Mouse (Mus musculus): ENCODE data around the gene Rims1. TPM values are rescaled to one million over a fixed set of nuclear protein-coding genes. Genes with fewer than 3 reads are reported as not detected.

Gene Rims1
- polyA plus RNA-seq, 1 experiment from 2014 or later = 0.24 TPM

GRCm38 (mm10) chr1:22627013-22627412 is 178.8 kb downstream of the Rims1 start:
- Histone ChIP-seq H3K36me3 (no peaks in the 10 kb centered on the region), H3K4me2 (no peak overlapping the region), H3K4me3 (no peak overlapping the region), H3K27ac (no peak overlapping the region), H3K9me3 (replicated peaks) (no peaks in the 10 kb centered on the region), H3K4me1 (no peaks in the 10 kb centered on the region), H3K9ac (no peak overlapping the region), H3K27me3 (replicated peaks) (no peaks in the 10 kb centered on the region)
- no peak for ATAC-seq
- WGBS (ENCODE audit: insufficient replicate concordance) = 43% methylated on average over 5 of the region's 5 CpGs

- H3K9ac ChIP-seq = no peak overlapping the region
- no peak overlapping the region for H3K4me3 ChIP-seq
- no peak overlapping the region for H3K27ac ChIP-seq
- no peaks in the 10 kb centered on the region for H3K4me1 ChIP-seq
- ATAC-seq = no peak
- WGBS (ENCODE audit: insufficient replicate concordance) = 36% methylated on average over 3 of the region's 3 CpGs
- no peak overlapping the region for H3K4me2 ChIP-seq
- no peaks in the 10 kb centered on the region for H3K27me3 ChIP-seq (replicated peaks)
- H3K36me3 ChIP-seq = no peaks in the 10 kb centered on the region
- H3K9me3 ChIP-seq (replicated peaks) = no peaks in the 10 kb centered on the region
Measured at GRCm38 (mm10) chr1:22626295-22626694, 179.5 kb downstream of the Rims1 start.

DNA sequence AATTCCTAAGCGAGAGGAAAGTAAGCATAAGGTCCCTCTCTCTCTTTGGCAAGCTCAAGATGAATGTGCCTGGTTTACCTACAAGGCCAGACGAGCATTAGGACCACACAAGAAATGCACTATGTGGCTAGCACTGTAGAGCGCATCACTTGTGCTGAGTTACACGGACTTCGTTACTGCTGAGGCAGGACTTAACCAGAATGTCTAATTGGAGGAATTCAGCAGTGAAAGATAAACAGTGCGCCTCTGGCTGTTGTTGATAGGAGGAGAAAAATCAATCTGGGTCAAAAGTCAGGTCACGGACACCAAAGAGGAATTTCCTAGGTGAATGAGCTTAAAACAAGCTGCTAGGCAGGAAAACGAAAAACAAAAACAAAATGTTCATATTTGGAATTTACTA is 185.0 kb downstream of the Rims1 start:
- peak; percentile 65; the same call in 1 of the 2 replicates for ATAC-seq
- Histone ChIP-seq H3K9ac (no peak overlapping the region), H3K27ac (no peak overlapping the region), H3K27me3 (replicated peaks) (no peaks in the 10 kb centered on the region), H3K36me3 (no peaks in the 10 kb centered on the region), H3K4me2 (no peak overlapping the region), H3K4me1 (no peaks in the 10 kb centered on the region), H3K4me3 (no peak overlapping the region), H3K9me3 (replicated peaks) (0 out of 2 replicates have a peak, but pooled peaks cover 3% of the 10 kb centered on the region)
- WGBS (ENCODE audit: insufficient replicate concordance) = 57% methylated on average over 8 of the region's 8 CpGs

DNA sequence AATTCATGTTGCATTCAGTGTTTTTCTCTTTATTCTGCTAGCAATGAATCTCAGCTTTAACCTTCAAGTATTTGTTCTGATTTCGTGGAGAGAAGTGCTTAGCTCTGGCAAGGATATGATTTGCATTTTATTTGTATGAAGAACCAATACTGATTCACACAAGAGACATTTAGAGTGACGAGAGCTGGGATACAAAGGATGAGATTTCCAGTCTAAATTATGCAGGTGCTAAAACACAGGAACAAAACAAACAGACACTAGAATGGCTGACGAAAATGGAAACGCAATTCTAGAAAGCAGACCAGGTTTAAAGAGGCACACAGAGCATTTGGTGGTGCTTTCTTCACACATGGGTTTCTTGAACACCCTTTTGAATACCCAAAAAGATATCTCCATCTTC is 190.2 kb downstream of the Rims1 start:
- no peaks in the 10 kb centered on the region for H3K27me3 ChIP-seq (replicated peaks)
- no peak overlapping the region for H3K4me2 ChIP-seq
- 51% methylated on average over 4 of the region's 4 CpGs for WGBS (ENCODE audit: insufficient replicate concordance)
- H3K27ac ChIP-seq = no peak overlapping the region
- H3K9me3 ChIP-seq (replicated peaks) = 0 out of 2 replicates have a peak, but pooled peaks cover 3% of the 10 kb centered on the region
- no peak for ATAC-seq
- no peaks in the 10 kb centered on the region for H3K36me3 ChIP-seq
- H3K4me3 ChIP-seq = no peak overlapping the region
- no peak overlapping the region for H3K9ac ChIP-seq
- H3K4me1 ChIP-seq = no peaks in the 10 kb centered on the region

DNA sequence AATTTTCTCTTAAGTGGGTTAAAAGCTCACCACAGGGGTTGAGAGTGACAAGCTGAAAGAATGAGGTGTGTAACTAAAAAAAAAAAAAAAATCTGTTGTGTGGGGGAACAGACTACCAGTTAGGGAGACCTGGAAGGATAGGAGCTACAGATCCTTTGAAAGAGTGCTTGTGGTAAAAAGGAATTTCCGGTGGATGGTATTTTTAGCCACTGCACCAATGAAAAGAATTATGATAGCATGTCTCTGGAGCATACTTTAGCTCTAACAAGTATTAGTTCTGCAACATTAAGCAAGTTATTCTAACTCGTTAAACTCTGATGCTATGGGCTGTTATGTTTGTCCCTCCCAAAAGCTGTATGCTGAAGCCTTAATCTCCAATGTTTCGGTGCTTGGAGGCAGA is 192.2 kb downstream of the Rims1 start:
- Histone ChIP-seq H3K27me3 (replicated peaks) (no peaks in the 10 kb centered on the region), H3K9ac (no peak overlapping the region), H3K27ac (no peak overlapping the region), H3K4me2 (no peak overlapping the region), H3K9me3 (replicated peaks) (no peaks in the 10 kb centered on the region), H3K4me3 (no peak overlapping the region), H3K4me1 (no peaks in the 10 kb centered on the region), H3K36me3 (no peaks in the 10 kb centered on the region)
- WGBS (ENCODE audit: insufficient replicate concordance) = 63% methylated on average over 3 of the region's 3 CpGs
- ATAC-seq = no peak

GRCm38 (mm10) chr1:22604329-22605044 is 201.3 kb downstream of the Rims1 start:
- no peak for ATAC-seq
- Histone ChIP-seq H3K4me1 (no peaks in the 10 kb centered on the region), H3K4me3 (no peak overlapping the region), H3K27me3 (replicated peaks) (no peaks in the 10 kb centered on the region), H3K4me2 (no peak overlapping the region), H3K27ac (no peak overlapping the region), H3K9ac (no peak overlapping the region), H3K36me3 (no peaks in the 10 kb centered on the region), H3K9me3 (replicated peaks) (no peaks in the 10 kb centered on the region)
- 64% methylated on average over 18 of the region's 18 CpGs for WGBS (ENCODE audit: insufficient replicate concordance)

DNA sequence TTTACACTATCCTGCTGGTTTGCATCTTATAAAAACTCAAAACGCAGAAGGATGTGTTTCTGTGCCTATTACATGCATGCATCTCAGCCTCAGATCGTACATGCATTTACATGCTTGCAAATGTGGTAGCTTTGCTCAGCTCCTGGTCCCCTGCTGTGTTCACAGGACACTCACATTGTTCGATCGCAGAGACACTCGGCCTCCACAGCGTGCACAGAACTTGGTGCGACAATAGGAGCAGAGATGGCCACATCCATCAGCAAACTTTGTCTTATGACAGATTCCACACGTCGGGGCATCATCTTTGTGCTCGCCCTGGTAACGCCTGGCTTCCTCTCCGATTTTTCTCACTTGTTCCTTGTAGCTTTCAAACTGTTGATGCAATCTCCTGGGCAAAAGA is 209.6 kb downstream of the Rims1 start:
- H3K27me3 ChIP-seq (replicated peaks) = no peaks in the 10 kb centered on the region
- no peak overlapping the region for H3K9ac ChIP-seq
- no peak for ATAC-seq
- no peaks in the 10 kb centered on the region for H3K36me3 ChIP-seq
- H3K4me3 ChIP-seq = no peak overlapping the region
- H3K4me1 ChIP-seq = no peaks in the 10 kb centered on the region
- no peaks in the 10 kb centered on the region for H3K9me3 ChIP-seq (replicated peaks)
- WGBS (ENCODE audit: insufficient replicate concordance) = 73% methylated on average over 12 of the region's 12 CpGs
- no peak overlapping the region for H3K27ac ChIP-seq
- no peak overlapping the region for H3K4me2 ChIP-seq

DNA sequence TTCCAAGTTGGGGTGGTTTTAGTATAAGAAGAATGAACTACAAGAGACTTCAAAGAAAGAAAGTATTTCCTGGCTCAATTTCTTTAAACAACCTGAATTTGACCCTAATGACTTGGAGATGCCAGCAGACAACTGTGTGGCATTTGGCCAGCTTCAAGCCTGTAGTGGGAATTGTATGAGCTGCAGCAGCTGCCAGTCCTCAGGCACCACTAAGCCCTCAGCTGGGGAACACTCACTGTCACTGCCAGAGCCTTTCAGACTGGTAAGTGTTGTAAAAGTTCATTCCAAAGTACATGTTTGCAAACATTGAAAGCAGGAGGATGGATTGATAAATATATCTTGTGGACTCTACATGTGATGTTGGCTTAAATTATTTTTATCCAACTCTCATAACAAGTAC is 211.0 kb downstream of the Rims1 start:
- no peak overlapping the region for H3K4me2 ChIP-seq
- H3K27ac ChIP-seq = no peak overlapping the region
- no peak overlapping the region for H3K9ac ChIP-seq
- H3K4me1 ChIP-seq = no peaks in the 10 kb centered on the region
- H3K27me3 ChIP-seq (replicated peaks) = no peaks in the 10 kb centered on the region
- no peak for ATAC-seq
- H3K9me3 ChIP-seq (replicated peaks) = no peaks in the 10 kb centered on the region
- no peaks in the 10 kb centered on the region for H3K36me3 ChIP-seq
- no peak overlapping the region for H3K4me3 ChIP-seq

DNA sequence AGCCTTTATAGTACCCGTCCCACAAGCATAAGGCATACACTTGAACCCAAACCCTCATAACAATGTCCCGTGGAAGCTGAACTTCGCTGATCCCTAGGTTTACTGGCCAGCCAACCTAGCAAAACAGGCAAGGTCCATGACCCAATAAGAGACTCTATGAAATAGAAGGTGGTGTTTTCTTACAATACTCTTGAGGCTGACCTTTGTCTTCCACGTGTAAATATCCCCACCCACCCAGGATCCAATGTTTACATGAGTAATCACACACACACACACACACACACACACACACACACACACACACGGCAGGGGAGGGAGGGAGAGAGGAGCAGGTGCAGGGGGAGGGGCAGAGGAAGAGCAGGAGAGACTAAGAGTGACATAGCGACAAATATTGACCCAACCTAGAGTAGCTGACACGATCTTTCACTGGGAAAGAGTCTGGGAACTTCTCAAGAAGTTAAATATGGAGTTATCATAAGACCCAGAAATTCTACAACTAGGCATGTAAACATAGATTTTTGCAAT is 217.9 kb downstream of the Rims1 start:
- H3K9me3 ChIP-seq (replicated peaks) = no peaks in the 10 kb centered on the region
- H3K4me1 ChIP-seq = no peaks in the 10 kb centered on the region
- WGBS (ENCODE audit: insufficient replicate concordance) = 49% methylated on average over 7 of the region's 7 CpGs

DNA sequence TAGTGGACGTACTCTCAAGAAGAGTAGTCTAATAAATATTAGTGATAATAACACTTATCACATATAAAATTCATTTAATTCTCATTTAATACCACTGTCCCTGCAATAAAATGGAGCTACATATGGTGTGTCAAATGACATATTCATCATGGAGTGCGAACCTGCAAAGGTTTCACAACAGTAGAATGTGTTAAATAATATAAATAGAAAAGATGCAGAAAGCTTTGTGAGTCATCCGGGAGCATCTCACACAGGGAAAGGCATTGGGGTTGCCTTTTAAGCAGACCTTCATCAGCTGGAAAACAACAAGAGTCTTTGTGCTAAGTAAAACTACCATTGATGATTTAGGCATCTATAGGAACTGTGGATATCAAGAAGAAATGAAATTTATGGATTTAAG is 220.2 kb downstream of the Rims1 start:
- no peak overlapping the region for H3K4me3 ChIP-seq
- no peaks in the 10 kb centered on the region for H3K27me3 ChIP-seq (replicated peaks)
- 63% methylated on average over 3 of the region's 3 CpGs for WGBS (ENCODE audit: insufficient replicate concordance)
- no peak overlapping the region for H3K4me2 ChIP-seq
- no peak for ATAC-seq
- H3K27ac ChIP-seq = no peak overlapping the region
- H3K9ac ChIP-seq = no peak overlapping the region
- no peaks in the 10 kb centered on the region for H3K4me1 ChIP-seq
- H3K9me3 ChIP-seq (replicated peaks) = no peaks in the 10 kb centered on the region
- no peaks in the 10 kb centered on the region for H3K36me3 ChIP-seq

More for the DNA sequence above, 217.9 kb downstream of the Rims1 start:
- Histone ChIP-seq H3K27ac (no peak overlapping the region), H3K4me2 (no peak overlapping the region), H3K4me3 (no peak overlapping the region), H3K36me3 (no peaks in the 10 kb centered on the region), H3K27me3 (replicated peaks) (no peaks in the 10 kb centered on the region), H3K9ac (no peak overlapping the region)
- ATAC-seq = no peak

DNA sequence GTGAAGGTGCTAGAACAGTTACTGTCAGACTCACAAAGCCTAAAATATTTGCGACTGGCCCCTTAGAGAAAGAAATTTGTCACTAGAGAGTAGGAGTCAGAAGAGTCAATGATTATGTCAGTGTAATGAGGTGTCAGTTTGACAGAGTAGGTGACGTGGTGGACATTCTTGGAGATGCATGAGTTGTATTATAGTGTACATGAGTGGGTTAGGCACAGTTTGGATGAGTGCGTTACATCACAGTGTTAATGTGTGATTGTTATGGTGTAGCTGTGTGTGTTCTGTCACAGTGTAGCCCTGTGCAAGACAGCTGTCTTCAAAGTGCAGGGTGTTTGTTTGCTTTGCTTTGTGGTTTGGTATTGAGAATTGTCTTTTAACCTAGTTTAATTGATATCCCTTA is 226.3 kb downstream of the Rims1 start:
- Histone ChIP-seq H3K27me3 (replicated peaks) (no peaks in the 10 kb centered on the region), H3K4me2 (no peak overlapping the region), H3K4me3 (no peak overlapping the region), H3K9ac (no peak overlapping the region), H3K27ac (no peak overlapping the region), H3K36me3 (no peaks in the 10 kb centered on the region), H3K9me3 (replicated peaks) (no peaks in the 10 kb centered on the region), H3K4me1 (no peaks in the 10 kb centered on the region)
- WGBS (ENCODE audit: insufficient replicate concordance) = 72% methylated on average over 3 of the region's 3 CpGs
- no peak for ATAC-seq

- Histone ChIP-seq H3K27me3 (replicated peaks) (no peaks in the 10 kb centered on the region), H3K4me1 (no peaks in the 10 kb centered on the region), H3K36me3 (no peaks in the 10 kb centered on the region), H3K9ac (no peak overlapping the region), H3K9me3 (replicated peaks) (no peaks in the 10 kb centered on the region), H3K27ac (no peak overlapping the region), H3K4me3 (no peak overlapping the region), H3K4me2 (no peak overlapping the region)
- no peak for ATAC-seq
- 84% methylated on average over 1 of the region's 1 CpGs for WGBS (ENCODE audit: insufficient replicate concordance)
Measured at GRCm38 (mm10) chr1:22572720-22573119, 233.1 kb downstream of the Rims1 start.

DNA sequence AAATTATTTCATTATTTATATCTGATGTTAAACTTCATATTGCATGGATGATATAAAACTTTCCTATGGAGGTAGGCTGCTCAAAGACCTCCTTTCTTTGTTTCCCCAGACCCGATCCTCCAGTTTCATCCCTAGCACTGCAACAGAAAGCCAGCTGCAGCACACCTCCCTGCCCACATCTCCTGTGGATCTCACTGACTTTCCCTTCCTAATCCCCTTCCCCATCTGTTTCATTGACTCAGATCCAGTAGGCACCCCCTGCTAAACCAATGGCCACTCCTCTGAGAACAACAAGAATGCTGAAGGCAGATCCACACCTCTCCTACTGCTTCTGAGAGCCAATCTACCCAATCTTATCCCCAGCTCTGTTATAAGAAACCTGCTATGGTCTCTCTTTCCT is 259.5 kb downstream of the Rims1 start:
- WGBS (ENCODE audit: insufficient replicate concordance) = 58% methylated on average over 1 of the region's 1 CpGs

More for the DNA sequence above, 259.5 kb downstream of the Rims1 start:
- H3K27me3 ChIP-seq (replicated peaks) = no peaks in the 10 kb centered on the region
- H3K4me3 ChIP-seq = no peak overlapping the region
- no peak overlapping the region for H3K4me2 ChIP-seq
- no peaks in the 10 kb centered on the region for H3K36me3 ChIP-seq
- H3K9me3 ChIP-seq (replicated peaks) = no peaks in the 10 kb centered on the region
- ATAC-seq = no peak
- no peaks in the 10 kb centered on the region for H3K4me1 ChIP-seq
- H3K9ac ChIP-seq = no peak overlapping the region
- no peak overlapping the region for H3K27ac ChIP-seq
